Mouse (Mus musculus): ENCODE measurements at regions not wholly inside any gene's neighbourhood (a gene's known extent, or its start where the extent isn't known, plus 50 kb on each side); places are given as distances from the start of the nearest gene placed in this dataset.

- Histone ChIP-seq H3K4me3 (no peak overlapping the region), H3K27ac (no peak overlapping the region), H3K27me3 (ENCODE audit: poor library complexity, severe bottlenecking) (no peaks in the 10 kb centered on the region), H3K36me3 (replicated peaks) (no peaks in the 10 kb centered on the region), H3K9me3 (no peaks in the 10 kb centered on the region), H3K4me1 (no peaks in the 10 kb centered on the region)
- DNase-seq (ENCODE audit: extremely low spot score, low spot score): no peak
Observed at GRCm38 (mm10) chr10:97778531-97778930, 52.0 kb upstream of the C030005K15Rik start.

DNA sequence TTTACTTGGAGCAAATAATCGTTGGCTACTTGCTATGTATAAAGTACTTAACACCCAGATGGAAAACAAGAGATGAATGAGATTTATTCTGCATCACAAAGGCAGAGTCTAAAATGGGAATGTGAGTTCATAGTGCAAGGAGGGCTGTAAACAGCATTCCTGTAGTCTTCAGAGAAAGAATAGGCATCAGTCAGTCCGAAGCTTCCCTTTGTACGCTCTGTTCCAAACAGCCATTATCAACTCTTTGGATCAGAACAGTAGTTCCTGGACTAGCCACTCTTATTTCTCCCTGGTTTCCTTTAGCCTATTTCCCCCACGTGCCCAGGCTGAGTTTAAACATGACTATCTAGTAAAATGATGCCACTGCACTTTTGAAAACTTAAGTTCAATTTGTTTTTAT, 52.8 kb upstream of the C030005K15Rik start:
- 77% methylated on average over 4 of the region's 4 CpGs for WGBS
- no peaks in the 10 kb centered on the region for H3K27me3 ChIP-seq (ENCODE audit: poor library complexity, severe bottlenecking)
- no peaks in the 10 kb centered on the region for H3K4me1 ChIP-seq
- no peaks in the 10 kb centered on the region for H3K36me3 ChIP-seq (replicated peaks)
- H3K4me3 ChIP-seq: no peak overlapping the region
- no peaks in the 10 kb centered on the region for H3K9me3 ChIP-seq
- H3K27ac ChIP-seq: no peak overlapping the region
- no peak for DNase-seq (ENCODE audit: extremely low spot score, low spot score)

GRCm38 (mm10) chr10:97793804-97794203, 67.2 kb upstream of the C030005K15Rik start:
- 91% methylated on average over 2 of the region's 2 CpGs for WGBS
- H3K27ac ChIP-seq: no peak overlapping the region

DNA sequence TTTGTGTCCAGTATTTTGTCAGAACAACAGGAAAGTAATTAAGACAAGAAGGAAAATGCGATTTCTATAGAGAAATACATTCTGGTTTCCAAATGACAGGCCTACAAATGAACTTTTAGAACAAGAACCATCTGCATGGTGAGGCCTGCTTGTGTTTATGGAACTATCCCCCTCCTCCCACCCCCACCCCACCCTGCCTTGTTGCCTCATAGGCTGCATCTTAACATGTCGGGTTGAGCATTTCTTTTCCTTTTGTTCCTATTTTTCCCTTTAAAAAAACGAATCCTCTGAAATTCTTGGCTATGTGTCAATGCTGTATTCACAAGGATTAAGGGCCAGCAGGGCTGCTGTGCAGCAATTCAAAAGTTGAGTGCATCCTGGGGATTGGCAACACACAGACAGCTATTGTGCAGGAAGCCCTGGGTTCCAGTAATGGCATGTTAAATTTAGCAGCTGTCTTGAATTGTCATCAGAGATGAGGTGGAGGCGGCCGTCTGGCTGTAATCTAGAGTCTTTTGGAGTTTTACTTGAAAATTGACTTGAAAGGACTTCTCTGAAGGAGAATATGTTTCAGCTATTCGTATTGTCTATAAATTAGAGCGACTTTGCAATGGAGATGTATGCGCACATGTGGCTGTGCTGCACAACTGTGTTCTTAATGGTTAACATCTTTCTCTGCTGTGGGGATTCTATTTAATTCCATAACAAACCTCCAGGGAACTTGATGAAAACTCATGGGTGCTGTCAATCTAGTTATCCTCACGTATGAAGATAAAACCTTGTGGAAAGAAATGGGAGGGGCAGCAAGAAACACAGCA, 75.1 kb upstream of the C030005K15Rik start:
- H3K9me3 ChIP-seq: no peaks in the 10 kb centered on the region

More at GRCm38 (mm10) chr10:97793804-97794203, 67.2 kb upstream of the C030005K15Rik start:
- no peaks in the 10 kb centered on the region for H3K36me3 ChIP-seq (replicated peaks)
- no peak overlapping the region for H3K4me3 ChIP-seq
- H3K9me3 ChIP-seq: no peaks in the 10 kb centered on the region
- DNase-seq (ENCODE audit: extremely low spot score, low spot score): no peak
- H3K4me1 ChIP-seq: no peaks in the 10 kb centered on the region
- H3K27me3 ChIP-seq (ENCODE audit: poor library complexity, severe bottlenecking): no peaks in the 10 kb centered on the region

GRCm38 (mm10) chr10:97807947-97808346, 81.4 kb upstream of the C030005K15Rik start:
- no peak for DNase-seq (ENCODE audit: extremely low spot score, low spot score)
- Histone ChIP-seq H3K27ac (no peak overlapping the region), H3K27me3 (ENCODE audit: poor library complexity, severe bottlenecking) (no peaks in the 10 kb centered on the region), H3K4me1 (no peaks in the 10 kb centered on the region), H3K9me3 (no peaks in the 10 kb centered on the region), H3K4me3 (no peak overlapping the region), H3K36me3 (replicated peaks) (no peaks in the 10 kb centered on the region)
- 90% methylated on average over 2 of the region's 2 CpGs for WGBS

More for the DNA sequence above, 75.1 kb upstream of the C030005K15Rik start:
- Histone ChIP-seq H3K4me3 (no peak overlapping the region), H3K4me1 (peaks cover 13% of the 10 kb centered on the region), H3K27ac (no peak overlapping the region), H3K27me3 (ENCODE audit: poor library complexity, severe bottlenecking) (no peaks in the 10 kb centered on the region), H3K36me3 (replicated peaks) (no peaks in the 10 kb centered on the region)
- WGBS: 60% methylated on average over 9 of the region's 9 CpGs
- DNase-seq (ENCODE audit: extremely low spot score, low spot score): peak; percentile 16

GRCm38 (mm10) chr10:97842574-97842973, 116.0 kb upstream of the C030005K15Rik start:
- H3K9me3 ChIP-seq: no peaks in the 10 kb centered on the region
- WGBS: 90% methylated on average over 3 of the region's 3 CpGs
- no peak overlapping the region for H3K27ac ChIP-seq
- H3K4me1 ChIP-seq: no peaks in the 10 kb centered on the region
- H3K4me3 ChIP-seq: no peak overlapping the region
- H3K27me3 ChIP-seq (ENCODE audit: poor library complexity, severe bottlenecking): no peaks in the 10 kb centered on the region
- no peaks in the 10 kb centered on the region for H3K36me3 ChIP-seq (replicated peaks)
- no peak for DNase-seq (ENCODE audit: extremely low spot score, low spot score)

DNA sequence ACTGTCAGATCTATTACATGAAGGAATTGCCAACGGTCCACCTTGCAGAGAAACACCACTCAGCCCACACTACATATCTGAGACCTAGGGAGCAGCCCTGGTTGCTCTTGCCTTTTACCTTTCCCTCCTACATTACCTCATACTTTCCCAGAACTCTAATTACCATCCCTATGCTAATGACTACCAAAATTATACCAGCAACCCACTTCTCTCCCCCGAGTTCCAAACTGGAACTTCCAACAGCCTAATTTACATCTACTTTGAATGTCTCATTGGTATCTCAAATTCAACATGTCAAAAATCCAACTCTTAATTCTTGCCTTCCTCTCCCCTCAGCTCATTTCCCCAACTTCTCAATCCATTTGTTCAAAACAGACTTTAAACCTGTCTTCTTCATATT, 124.9 kb upstream of the C030005K15Rik start:
- 81% methylated on average over 2 of the region's 2 CpGs for WGBS
- DNase-seq (ENCODE audit: extremely low spot score, low spot score): no peak
- H3K4me3 ChIP-seq: no peak overlapping the region
- no peaks in the 10 kb centered on the region for H3K27me3 ChIP-seq (ENCODE audit: poor library complexity, severe bottlenecking)
- no peaks in the 10 kb centered on the region for H3K36me3 ChIP-seq (replicated peaks)
- H3K9me3 ChIP-seq: no peaks in the 10 kb centered on the region
- no peak overlapping the region for H3K27ac ChIP-seq
- no peaks in the 10 kb centered on the region for H3K4me1 ChIP-seq

DNA sequence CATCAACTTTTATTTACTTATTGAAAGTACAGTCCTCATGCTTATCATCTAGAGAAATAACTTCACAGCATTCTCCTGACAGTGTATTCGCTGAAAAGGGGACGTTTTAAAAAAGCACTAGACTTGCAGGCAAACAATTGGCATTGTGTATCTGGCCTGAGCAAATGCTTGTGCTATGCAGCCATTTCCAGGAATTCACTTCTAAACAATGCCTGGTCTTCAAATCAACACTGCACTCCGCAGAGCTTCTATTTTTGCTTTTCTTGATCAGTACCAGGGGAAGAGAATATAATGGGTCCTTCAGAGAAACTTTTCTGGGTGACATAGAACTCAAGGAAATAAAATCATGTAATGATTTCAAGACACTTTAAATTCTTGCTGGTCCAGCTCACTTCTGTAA, 150.5 kb upstream of the C030005K15Rik start:
- no peaks in the 10 kb centered on the region for H3K27me3 ChIP-seq (ENCODE audit: poor library complexity, severe bottlenecking)
- no peak overlapping the region for H3K27ac ChIP-seq
- no peaks in the 10 kb centered on the region for H3K9me3 ChIP-seq
- 73% methylated on average over 3 of the region's 3 CpGs for WGBS
- DNase-seq (ENCODE audit: extremely low spot score, low spot score): no peak
- no peak overlapping the region for H3K4me3 ChIP-seq
- no peaks in the 10 kb centered on the region for H3K36me3 ChIP-seq (replicated peaks)
- H3K4me1 ChIP-seq: no peaks in the 10 kb centered on the region

DNA sequence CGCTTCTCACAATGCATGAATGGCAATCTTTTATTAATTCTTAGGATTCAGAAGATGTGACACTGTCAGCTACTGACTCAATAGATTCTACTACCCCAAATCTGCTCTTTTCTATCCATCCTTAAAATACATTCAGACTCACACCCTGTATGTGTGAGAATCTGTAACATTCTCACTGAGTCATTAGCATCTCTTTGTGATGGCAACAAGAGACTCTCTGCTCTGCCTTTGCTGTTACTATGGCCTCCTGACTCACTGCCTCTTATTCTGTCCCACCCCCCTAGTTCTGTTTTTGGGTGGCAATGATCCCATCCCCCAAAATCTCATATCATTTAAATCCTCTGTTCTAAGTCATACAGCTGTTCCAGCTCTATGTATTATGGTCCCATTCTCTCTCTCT, 159.5 kb upstream of the C030005K15Rik start:
- WGBS: 89% methylated on average over 1 of the region's 1 CpGs
- Histone ChIP-seq H3K36me3 (replicated peaks) (no peaks in the 10 kb centered on the region), H3K4me1 (no peaks in the 10 kb centered on the region), H3K4me3 (no peak overlapping the region), H3K9me3 (no peaks in the 10 kb centered on the region), H3K27ac (no peak overlapping the region), H3K27me3 (ENCODE audit: poor library complexity, severe bottlenecking) (no peaks in the 10 kb centered on the region)
- no peak for DNase-seq (ENCODE audit: extremely low spot score, low spot score)

GRCm38 (mm10) chr10:97905793-97906192, 179.2 kb upstream of the C030005K15Rik start:
- no peak overlapping the region for H3K4me3 ChIP-seq
- no peak for DNase-seq (ENCODE audit: extremely low spot score, low spot score)
- no peak overlapping the region for H3K27ac ChIP-seq
- no peaks in the 10 kb centered on the region for H3K9me3 ChIP-seq
- 59% methylated on average over 4 of the region's 4 CpGs for WGBS
- no peaks in the 10 kb centered on the region for H3K36me3 ChIP-seq (replicated peaks)
- no peaks in the 10 kb centered on the region for H3K27me3 ChIP-seq (ENCODE audit: poor library complexity, severe bottlenecking)
- H3K4me1 ChIP-seq: no peaks in the 10 kb centered on the region

- peaks cover 5% of the 10 kb centered on the region; the same call in 1 of the 2 replicates for H3K4me1 ChIP-seq
- no peak overlapping the region for H3K27ac ChIP-seq
- H3K27me3 ChIP-seq (ENCODE audit: poor library complexity, severe bottlenecking): no peaks in the 10 kb centered on the region
- no peak for DNase-seq (ENCODE audit: extremely low spot score, low spot score)
- no peak overlapping the region for H3K4me3 ChIP-seq
- H3K36me3 ChIP-seq (replicated peaks): no peaks in the 10 kb centered on the region
- 66% methylated on average over 4 of the region's 4 CpGs for WGBS
- H3K9me3 ChIP-seq: no peaks in the 10 kb centered on the region
Observed at GRCm38 (mm10) chr10:97925568-97925967, 199.0 kb upstream of the C030005K15Rik start.

DNA sequence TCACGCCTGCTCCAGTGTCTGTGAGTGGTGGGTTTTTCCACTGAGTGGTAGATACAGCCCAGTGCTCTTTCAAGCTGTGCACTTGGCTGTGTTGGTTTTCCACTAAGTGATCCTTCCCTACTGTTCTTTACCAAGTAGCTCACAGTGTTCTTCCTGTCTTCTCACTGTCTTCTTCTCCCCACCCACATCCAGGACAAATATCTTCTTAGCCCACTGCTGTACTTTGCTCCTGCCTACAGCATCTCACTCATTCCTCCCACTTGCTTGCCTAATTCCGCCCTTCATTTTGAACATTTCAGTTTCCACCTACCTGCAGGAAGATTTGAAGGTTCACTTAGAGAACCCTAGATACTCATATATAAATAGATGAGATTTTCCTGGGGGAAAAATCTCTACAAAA, 213.8 kb upstream of the C030005K15Rik start:
- Histone ChIP-seq H3K4me1 (no peaks in the 10 kb centered on the region), H3K4me3 (no peak overlapping the region), H3K36me3 (replicated peaks) (no peaks in the 10 kb centered on the region), H3K27ac (no peak overlapping the region), H3K9me3 (no peaks in the 10 kb centered on the region), H3K27me3 (ENCODE audit: poor library complexity, severe bottlenecking) (no peaks in the 10 kb centered on the region)
- WGBS: 91% methylated on average over 2 of the region's 2 CpGs
- DNase-seq (ENCODE audit: extremely low spot score, low spot score): no peak

GRCm38 (mm10) chr10:97965881-97966280, 239.3 kb upstream of the C030005K15Rik start:
- Histone ChIP-seq H3K4me1 (no peaks in the 10 kb centered on the region), H3K36me3 (replicated peaks) (no peaks in the 10 kb centered on the region), H3K27ac (no peak overlapping the region), H3K27me3 (ENCODE audit: poor library complexity, severe bottlenecking) (no peaks in the 10 kb centered on the region), H3K4me3 (no peak overlapping the region), H3K9me3 (no peaks in the 10 kb centered on the region)
- WGBS: 92% methylated on average over 1 of the region's 1 CpGs
- DNase-seq (ENCODE audit: extremely low spot score, low spot score): no peak

All from forebrain, embryonic 10.5 days (tissue).